Mouse (Mus musculus) embryonic fibroblast, embryonic 13.5 days (primary cell): ENCODE data around the gene Zic2.

Experiments used
- CTCF ChIP-seq: IDR thresholded peaks from 2 replicates; pipeline ENCODE4 v1.5.1; 2011; ENCODE audit warnings: mild to moderate bottlenecking, control low read depth, low read length, moderate library complexity, borderline replicate concordance; ENCODE audit not compliant: insufficient read depth
- POLR2A ChIP-seq: IDR thresholded peaks from 2 replicates; pipeline ENCODE4 v1.6.1; 2011; ENCODE audit warnings: low read depth, mild to moderate bottlenecking, control low read depth, low read length, moderate library complexity

DNA sequence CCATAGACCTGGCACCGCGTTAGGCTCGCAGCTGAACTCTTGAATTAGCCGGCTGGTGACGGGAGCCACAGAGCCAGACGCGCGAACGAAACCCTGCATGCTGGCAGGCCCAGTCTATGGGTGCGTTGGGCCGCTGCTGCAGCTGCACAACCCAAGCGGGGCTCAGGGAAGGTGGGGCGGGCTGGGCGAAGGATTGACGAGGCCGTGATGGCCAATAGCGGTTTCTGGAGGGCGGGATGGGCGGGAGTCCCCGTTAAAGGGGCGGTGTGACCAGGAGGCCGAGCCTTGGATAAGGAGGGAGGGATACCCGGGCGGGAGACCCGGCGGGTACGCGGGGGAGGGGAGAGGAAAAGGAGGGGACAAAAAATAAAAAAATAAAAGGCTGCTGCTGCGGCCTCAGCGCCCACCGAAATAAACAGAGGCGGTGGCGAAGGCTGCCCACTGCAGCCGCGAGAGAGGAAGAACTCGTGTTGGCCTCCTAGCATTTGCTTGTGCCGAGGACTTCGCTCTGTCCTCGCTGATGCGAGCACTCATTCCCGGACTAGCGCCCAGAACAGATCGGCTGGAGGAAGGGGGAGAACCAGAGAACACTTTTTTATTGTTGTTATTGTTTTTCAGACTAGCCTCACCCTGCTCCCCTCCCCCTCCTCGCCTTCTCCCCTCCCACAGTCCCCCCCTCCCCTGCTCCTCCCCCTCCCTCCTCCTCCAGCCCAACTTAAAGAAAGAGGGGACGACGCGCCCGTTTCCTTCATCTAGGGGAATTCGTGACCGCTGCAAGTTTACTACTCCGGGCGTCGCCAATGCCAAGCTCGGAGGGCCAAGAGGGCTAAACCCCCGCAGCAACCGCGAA, 969 bp upstream of the Zic2 start:
- TF ChIP-seq CTCF (no peak), POLR2A (no peak)
